In the genomic region with DNA sequence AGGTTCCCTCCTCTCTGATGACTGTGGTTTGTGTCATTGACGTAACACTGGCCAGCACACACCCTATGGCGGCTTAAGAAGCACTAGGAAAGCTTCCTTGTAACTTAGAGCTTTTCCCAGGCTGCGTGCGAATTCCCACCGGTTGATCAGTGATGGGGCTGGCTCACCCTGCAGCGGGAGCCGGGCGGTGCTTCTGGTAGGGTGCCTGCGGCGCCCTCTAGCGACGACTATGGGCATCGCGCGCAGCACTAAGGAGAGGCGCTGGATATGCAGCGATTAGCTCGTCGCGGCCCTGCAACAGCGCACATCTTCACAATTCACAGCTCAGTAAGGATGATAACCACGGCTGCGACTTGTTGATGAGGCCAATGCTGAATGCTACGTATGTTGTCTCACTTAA, we compare ENCODE assay signal across 8 mouse cellular contexts. TPM values are rescaled to one million over a fixed set of nuclear protein-coding genes. Genes with fewer than 3 reads are reported as not detected.
DNase-seq lines count a peak whose midpoint lies in the region; ATAC-seq and TF ChIP-seq lines count a peak whose summit lies in the region.

No protein-coding gene starts in this region.

- peak overlapping the region; percentile 14 for H3K4me3 ChIP-seq in cerebellum, adult 2 months (replicated peaks; ENCODE audit: insufficient read depth, low read depth, low read length)
- peak overlapping the region; percentile 15; the same call in 1 of the 2 replicates for H3K4me3 ChIP-seq in forebrain, embryonic 16.5 days (replicated peaks; ENCODE audit: low read length)
- no peak overlapping the region for H3K4me3 ChIP-seq in hindbrain, embryonic 11.5 days (ENCODE audit: low read depth, low read length)
- H3K4me3 ChIP-seq in lung, postnatal 0 days (ENCODE audit: low read depth, low read length): no peak overlapping the region

- no peaks in the 10 kb centered on the region for H3K27me3 ChIP-seq in cerebellum, adult 2 months (ENCODE audit: control insufficient read depth, insufficient read depth, low read length)
- no peaks in the 10 kb centered on the region for H3K27me3 ChIP-seq in forebrain, embryonic 16.5 days (replicated peaks; ENCODE audit: control insufficient read depth, insufficient read depth, low read length)
- H3K27me3 ChIP-seq in hindbrain, embryonic 11.5 days (ENCODE audit: control insufficient read depth, insufficient read depth, low read length): peaks cover 9% of the 10 kb centered on the region
- peaks cover 4% of the 10 kb centered on the region; the same call in 1 of the 2 replicates for H3K27me3 ChIP-seq in lung, postnatal 0 days (replicated peaks; ENCODE audit: insufficient read depth, low read length)

- no peak overlapping the region for H3K27ac ChIP-seq in cerebellum, adult 2 months (ENCODE audit: insufficient read depth, low read length)
- peak overlapping the region; percentile 33; the same call in 1 of the 2 replicates for H3K27ac ChIP-seq in forebrain, embryonic 16.5 days (ENCODE audit: low read length)
- no peak overlapping the region for H3K27ac ChIP-seq in hindbrain, embryonic 11.5 days (ENCODE audit: low read depth, low read length)
- H3K27ac ChIP-seq in lung, postnatal 0 days (ENCODE audit: low read length): no peak overlapping the region

- no peaks in the 10 kb centered on the region for H3K9me3 ChIP-seq in forebrain, embryonic 16.5 days (ENCODE audit: control insufficient read depth, low read length)
- no peaks in the 10 kb centered on the region for H3K9me3 ChIP-seq in hindbrain, embryonic 11.5 days (ENCODE audit: control insufficient read depth, low read length)
- no peaks in the 10 kb centered on the region for H3K9me3 ChIP-seq in lung, postnatal 0 days (ENCODE audit: low read length)

- DNase-seq in ZHBTc4 (ENCODE audit: low read depth, low spot score): peak; percentile 94
- peak; percentile 87 to 92 for DNase-seq in cerebellum, adult 2 months
- DNase-seq in hindbrain, embryonic 11.5 days (ENCODE audit: low spot score): peak; percentile 92
- DNase-seq in layer of hippocampus, adult 8-10 months (ENCODE audit: low spot score in 2 of 2): peak; percentile 74 to 91
- DNase-seq in lung, postnatal 0 days (ENCODE audit: low spot score): peak; percentile 70
- DNase-seq in retina, postnatal 7 days (ENCODE audit: low read depth, low spot score): peak; percentile 68
- DNase-seq in T-cell, adult 2 months (ENCODE audit: low spot score): no peak

- WGBS in cerebellum, adult 2 months: 2% methylated on average over 24 of the region's 24 CpGs
- under 1% methylated on average over 24 of the region's 24 CpGs for WGBS in forebrain, embryonic 16.5 days
- 1% methylated on average over 24 of the region's 24 CpGs for WGBS in hindbrain, embryonic 11.5 days
- WGBS in lung, postnatal 0 days: 1% methylated on average over 24 of the region's 24 CpGs

- H3K9ac ChIP-seq in forebrain, embryonic 16.5 days (replicated peaks; ENCODE audit: low read depth, low read length): peak overlapping the region; percentile 51
- H3K9ac ChIP-seq in hindbrain, embryonic 11.5 days (ENCODE audit: low read depth, low read length): 0 out of 2 replicates have a peak overlapping the region, but pooled peaks have one; percentile 37
- H3K9ac ChIP-seq in lung, postnatal 0 days (replicated peaks; ENCODE audit: low read depth): no peak overlapping the region

- peak; percentile 69 for ATAC-seq in forebrain, embryonic 16.5 days
- ATAC-seq in hindbrain, embryonic 11.5 days (ENCODE audit: low FRiP score): peak; percentile 28; the same call in 1 of the 2 replicates
- ATAC-seq in lung, postnatal 0 days: peak; percentile 40; the same call in 1 of the 2 replicates

- peak; percentile 88 for TF ChIP-seq CTCF in cerebellum, adult 2 months (IDR thresholded peaks at IDR 0.05; ENCODE audit: borderline replicate concordance, insufficient read depth, low read depth, low read length)
- peak; percentile 86 for TF ChIP-seq CTCF in lung, postnatal 0 days (IDR thresholded peaks at IDR 0.05)

- peak overlapping the region; percentile 40 for H3K4me2 ChIP-seq in forebrain, embryonic 16.5 days (ENCODE audit: low read length)
- H3K4me2 ChIP-seq in hindbrain, embryonic 11.5 days (replicated peaks; ENCODE audit: low read depth, low read length): peak overlapping the region; percentile 35
- H3K4me2 ChIP-seq in lung, postnatal 0 days (replicated peaks; ENCODE audit: low read depth, low read length): no peak overlapping the region

- TF ChIP-seq POLR2A in cerebellum, adult 2 months (IDR thresholded peaks at IDR 0.05; ENCODE audit: borderline replicate concordance, insufficient read depth, low read length): no peak

- no peak for TF ChIP-seq EP300 in lung, postnatal 0 days (IDR thresholded peaks at IDR 0.05)

- no peaks in the 10 kb centered on the region for H3K36me3 ChIP-seq in forebrain, embryonic 16.5 days (ENCODE audit: control insufficient read depth, insufficient read depth)
- no peaks in the 10 kb centered on the region for H3K36me3 ChIP-seq in hindbrain, embryonic 11.5 days (ENCODE audit: control insufficient read depth, insufficient read depth, low read length)
- no peaks in the 10 kb centered on the region for H3K36me3 ChIP-seq in lung, postnatal 0 days (ENCODE audit: insufficient read depth, low read length)

- H3K4me1 ChIP-seq in cerebellum, adult 2 months (ENCODE audit: control insufficient read depth, insufficient read depth, low read length): peaks cover under 1% of the 10 kb centered on the region; the same call in 1 of the 2 replicates
- H3K4me1 ChIP-seq in forebrain, embryonic 16.5 days (replicated peaks; ENCODE audit: control insufficient read depth, insufficient read depth, low read length): peaks cover 15% of the 10 kb centered on the region
- H3K4me1 ChIP-seq in hindbrain, embryonic 11.5 days (replicated peaks; ENCODE audit: control insufficient read depth, insufficient read depth, low read length): peaks cover 3% of the 10 kb centered on the region; the same call in 1 of the 2 replicates
- no peaks in the 10 kb centered on the region for H3K4me1 ChIP-seq in lung, postnatal 0 days (ENCODE audit: insufficient read depth, low read depth, low read length)

RNA-seq across cellular contexts. Expression of a gene that starts 3.4 kb away (rescaled TPM):
- 73.9 and 77.7 TPM in 2 replicates for polyA plus RNA-seq in cerebellum, adult 2 months (2012; rRNA removed)
- 15.8 and 19.2 TPM in 2 replicates for polyA plus RNA-seq in forebrain, embryonic 16.5 days (2015; fragmentation: Nextera tagmentation; extraction: Ambion mirVana)
- 8.5 and 10.5 TPM in 2 replicates for polyA plus RNA-seq in hindbrain, embryonic 11.5 days (2014; fragmentation: Nextera tagmentation; extraction: Ambion mirVana)
- total RNA-seq in layer of hippocampus, adult 8-10 months (2022): 100 to 1,000 TPM in 1 of 4 experiments, 10 to 100 TPM in 3; 77.8 to 102 (median 87.4) TPM
- 1.2 and 1.5 TPM in 2 replicates for polyA plus RNA-seq in lung, postnatal 0 days (2015; fragmentation: Nextera tagmentation; extraction: Ambion mirVana)

RNA-seq across cellular contexts. Expression of a gene that starts 43.1 kb away (rescaled TPM):
- polyA plus RNA-seq in cerebellum, adult 2 months (2012; rRNA removed): not detected in 2 replicates
- polyA plus RNA-seq in forebrain, embryonic 16.5 days (2015; fragmentation: Nextera tagmentation; extraction: Ambion mirVana): not detected in 2 replicates
- polyA plus RNA-seq in hindbrain, embryonic 11.5 days (2014; fragmentation: Nextera tagmentation; extraction: Ambion mirVana): not detected in 2 replicates
- not detected for total RNA-seq in layer of hippocampus, adult 8-10 months (2022)
- not detected in 2 replicates for polyA plus RNA-seq in lung, postnatal 0 days (2015; fragmentation: Nextera tagmentation; extraction: Ambion mirVana)

Comparison
In these comparisons a context has a peak if more than half of its experiments do, and no peak if none do; other contexts are left out.
1. H3K4me3 ChIP-seq: peak in cerebellum, adult 2 months (single experiment) and forebrain, embryonic 16.5 days (single experiment); none in hindbrain, embryonic 11.5 days (single experiment) and lung, postnatal 0 days (single experiment).
2. Peak in every context shown above with its lines, with median percentiles within 50 percentile points of each other: ATAC-seq.